Mouse (Mus musculus): ENCODE results near the gene Ccdc36. TPM values are rescaled to one million over a fixed set of nuclear protein-coding genes. Genes with fewer than 3 reads are reported as not detected.
A peak's percentile ranks its signal among the peaks of the same experiment; 100 is the strongest.

The Ccdc36 gene
- polyA plus RNA-seq, 1 experiment from 2014 or later, result 1.1 TPM

DNA sequence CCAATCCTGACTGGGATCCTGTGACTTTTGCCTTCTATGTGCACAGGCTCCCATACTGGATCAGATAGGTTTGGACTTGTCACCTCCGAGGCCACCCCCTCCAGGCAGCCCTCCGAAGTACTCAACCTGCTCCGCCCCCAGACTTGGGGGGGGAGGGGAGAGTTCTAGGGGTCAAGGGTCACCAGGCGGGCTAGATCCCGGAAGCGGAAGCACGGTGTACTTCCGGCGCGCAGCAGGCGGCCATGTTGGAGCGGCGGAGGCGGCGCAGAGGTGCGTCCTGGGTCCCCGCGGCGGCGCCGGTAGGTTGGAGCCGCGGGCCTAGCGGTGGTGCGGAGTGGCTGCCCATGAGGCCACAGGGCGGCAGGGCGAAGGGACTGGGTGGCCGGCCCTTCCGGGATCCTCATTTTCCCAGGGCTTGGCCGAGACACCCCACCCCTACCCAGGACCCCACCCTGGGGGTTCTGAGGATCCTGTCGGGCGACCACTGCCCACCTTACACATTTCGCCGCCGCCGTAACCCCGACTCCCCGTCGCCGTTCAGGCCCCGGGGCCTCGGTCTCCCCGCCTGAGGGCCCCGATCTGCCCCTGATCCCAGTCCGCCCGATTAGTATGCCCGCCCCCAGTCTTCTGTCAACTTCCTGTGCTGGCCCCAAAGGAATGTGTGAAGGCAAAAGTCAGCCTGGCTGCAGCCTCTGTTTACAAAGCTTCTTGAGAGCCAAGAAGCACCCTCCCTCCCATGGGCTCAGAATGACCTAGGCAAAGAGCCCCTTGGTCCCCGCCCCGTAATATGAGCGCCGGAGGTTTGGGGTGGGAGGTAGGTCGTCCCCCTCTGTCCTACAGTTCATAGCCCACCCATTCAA lies 32.3 kb upstream of the Ccdc36 start, which contains the start of gene Ccdc71:
Gene Ccdc71 (plus strand): TSS at position 209 of the 860 bp plus-strand sequence.
- WGBS (ENCODE audit: insufficient replicate concordance), result under 1% methylated on average over 49 of the region's 52 CpGs
- peak; percentile 72 for ATAC-seq (replicated peaks; ENCODE audit: insufficient number of reproducible peaks, low FRiP score, low TSS enrichment)
- H3K9ac ChIP-seq (ENCODE audit: low read depth, low read length), result peak within 1 kb of the TSS; percentile 95
- H3K27ac ChIP-seq (ENCODE audit: low read depth, low read length), result peak within 1 kb of the TSS; percentile 94
- peaks cover 19% of the 10 kb centered on the region for H3K36me3 ChIP-seq (ENCODE audit: control insufficient read depth, insufficient read depth, low read length)
- H3K4me3 ChIP-seq (ENCODE audit: low read depth, low read length), result peak within 1 kb of the TSS; percentile 95
- H3K9me3 ChIP-seq (replicated peaks; ENCODE audit: control insufficient read depth, low read length), result no peaks in the 10 kb centered on the region
- peak within 1 kb of the TSS; percentile 94 for H3K4me2 ChIP-seq
- peaks cover 16% of the 10 kb centered on the region for H3K4me1 ChIP-seq (ENCODE audit: control insufficient read depth, insufficient read depth, low read length)
- H3K27me3 ChIP-seq (ENCODE audit: control insufficient read depth, insufficient read depth, low read length), result no peaks in the 10 kb centered on the region

DNA sequence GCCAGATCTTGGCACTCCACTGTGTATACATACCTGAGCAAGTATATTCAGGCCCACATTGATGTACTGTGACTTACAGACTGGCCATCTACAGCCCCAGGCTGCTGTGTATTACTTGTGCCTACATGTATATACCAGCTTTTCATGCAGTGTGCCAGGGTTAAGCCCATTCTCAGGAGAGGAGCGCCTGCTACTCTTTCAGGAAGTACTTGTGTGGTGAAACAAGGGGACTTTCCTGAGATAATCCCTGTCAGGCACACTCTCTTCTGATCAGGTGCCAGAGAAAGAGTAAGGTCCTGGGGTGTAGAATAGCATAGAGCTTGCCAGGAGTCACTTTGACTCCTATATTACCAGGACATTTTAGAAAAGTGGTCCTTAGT lies 31.6 kb upstream of the Ccdc36 start:
- H3K27me3 ChIP-seq (ENCODE audit: control insufficient read depth, insufficient read depth, low read length), result no peaks in the 10 kb centered on the region
- H3K4me2 ChIP-seq, result peak overlapping the region; percentile 94
- no peaks in the 10 kb centered on the region for H3K9me3 ChIP-seq (replicated peaks; ENCODE audit: control insufficient read depth, low read length)
- peak overlapping the region; percentile 95 for H3K4me3 ChIP-seq (ENCODE audit: low read depth, low read length)
- peaks cover 14% of the 10 kb centered on the region for H3K36me3 ChIP-seq (ENCODE audit: control insufficient read depth, insufficient read depth, low read length)
- peaks cover 16% of the 10 kb centered on the region for H3K4me1 ChIP-seq (ENCODE audit: control insufficient read depth, insufficient read depth, low read length)
- H3K27ac ChIP-seq (ENCODE audit: low read depth, low read length), result peak overlapping the region; percentile 94
- 83% methylated on average over 1 of the region's 1 CpGs for WGBS (ENCODE audit: insufficient replicate concordance)
- H3K9ac ChIP-seq (ENCODE audit: low read depth, low read length), result peak overlapping the region; percentile 95
- ATAC-seq (replicated peaks; ENCODE audit: insufficient number of reproducible peaks, low FRiP score, low TSS enrichment), result no peak

DNA sequence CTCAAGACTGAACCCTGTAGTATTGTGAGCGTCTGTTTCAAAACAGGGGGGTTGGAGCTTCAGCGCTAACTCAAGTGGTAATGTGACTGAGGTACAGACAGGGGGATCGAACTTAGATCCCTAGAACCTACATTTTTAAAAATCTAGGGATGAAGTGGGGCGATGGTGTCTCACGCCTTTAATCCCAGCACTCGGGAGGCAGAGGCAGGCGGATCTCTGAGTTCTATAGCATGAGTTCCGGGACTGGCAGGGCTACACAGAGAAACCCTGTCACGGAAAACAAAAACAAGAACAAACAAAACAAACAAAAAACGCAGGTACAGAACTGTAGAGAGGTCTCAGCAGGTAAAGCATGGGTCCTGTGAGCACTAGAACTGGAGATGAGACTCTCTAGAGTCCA lies 28.7 kb upstream of the Ccdc36 start:
- no peak for ATAC-seq (replicated peaks; ENCODE audit: insufficient number of reproducible peaks, low FRiP score, low TSS enrichment)
- Histone ChIP-seq H3K4me3 (ENCODE audit: low read depth, low read length) (no peak overlapping the region), H3K9me3 (replicated peaks; ENCODE audit: control insufficient read depth, low read length) (no peaks in the 10 kb centered on the region), H3K36me3 (ENCODE audit: control insufficient read depth, insufficient read depth, low read length) (no peaks in the 10 kb centered on the region), H3K4me2 (no peak overlapping the region), H3K27me3 (ENCODE audit: control insufficient read depth, insufficient read depth, low read length) (no peaks in the 10 kb centered on the region), H3K27ac (ENCODE audit: low read depth, low read length) (no peak overlapping the region), H3K4me1 (ENCODE audit: control insufficient read depth, insufficient read depth, low read length) (peaks cover 20% of the 10 kb centered on the region), H3K9ac (ENCODE audit: low read depth, low read length) (no peak overlapping the region)
- WGBS (ENCODE audit: insufficient replicate concordance), result 83% methylated on average over 10 of the region's 10 CpGs

DNA sequence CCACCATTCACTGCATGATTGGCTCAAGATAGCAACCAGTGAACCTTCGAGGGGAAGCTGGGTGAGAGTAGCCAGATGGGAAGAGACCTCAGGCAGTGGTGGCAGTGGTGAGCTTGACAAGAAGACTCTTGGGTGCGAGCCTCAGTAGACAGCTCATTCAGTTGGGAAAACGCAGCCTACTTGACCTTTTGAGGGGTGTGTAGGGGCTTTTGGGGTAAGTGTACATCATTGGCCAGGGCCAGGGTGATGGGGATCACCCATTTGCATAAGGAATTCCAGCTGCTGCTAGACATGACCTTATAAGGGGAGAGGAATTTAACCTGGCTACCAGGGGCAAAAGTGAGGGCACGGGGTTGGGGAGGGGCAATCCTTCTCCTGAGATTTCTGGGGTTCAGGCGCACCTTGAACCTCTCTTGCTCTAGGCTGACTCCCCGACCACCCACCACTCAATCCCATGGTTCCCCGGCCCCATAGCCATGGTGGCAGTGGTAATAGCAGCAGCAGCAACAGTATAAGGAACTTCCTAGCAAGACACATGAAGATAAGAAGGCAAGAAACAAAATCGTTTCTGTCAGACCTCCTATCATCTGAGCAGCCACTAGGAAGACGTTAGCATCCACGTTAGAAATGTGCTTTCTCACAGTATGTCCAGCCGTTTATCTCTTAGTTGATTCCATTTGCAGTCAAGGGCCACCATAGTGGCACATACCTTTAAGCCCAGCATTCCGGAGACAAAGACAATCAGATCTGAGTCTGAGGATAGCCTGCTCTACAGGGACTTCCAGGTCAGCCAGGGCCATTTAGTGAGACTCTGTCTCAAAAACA lies 27.7 kb upstream of the Ccdc36 start:
- Histone ChIP-seq H3K4me2 (no peak overlapping the region), H3K9me3 (replicated peaks; ENCODE audit: control insufficient read depth, low read length) (no peaks in the 10 kb centered on the region), H3K4me3 (ENCODE audit: low read depth, low read length) (no peak overlapping the region), H3K4me1 (ENCODE audit: control insufficient read depth, insufficient read depth, low read length) (peaks cover 18% of the 10 kb centered on the region), H3K27me3 (ENCODE audit: control insufficient read depth, insufficient read depth, low read length) (no peaks in the 10 kb centered on the region), H3K36me3 (ENCODE audit: control insufficient read depth, insufficient read depth, low read length) (no peaks in the 10 kb centered on the region), H3K27ac (ENCODE audit: low read depth, low read length) (no peak overlapping the region), H3K9ac (ENCODE audit: low read depth, low read length) (no peak overlapping the region)
- 63% methylated on average over 12 of the region's 12 CpGs for WGBS (ENCODE audit: insufficient replicate concordance)
- no peak for ATAC-seq (replicated peaks; ENCODE audit: insufficient number of reproducible peaks, low FRiP score, low TSS enrichment)

DNA sequence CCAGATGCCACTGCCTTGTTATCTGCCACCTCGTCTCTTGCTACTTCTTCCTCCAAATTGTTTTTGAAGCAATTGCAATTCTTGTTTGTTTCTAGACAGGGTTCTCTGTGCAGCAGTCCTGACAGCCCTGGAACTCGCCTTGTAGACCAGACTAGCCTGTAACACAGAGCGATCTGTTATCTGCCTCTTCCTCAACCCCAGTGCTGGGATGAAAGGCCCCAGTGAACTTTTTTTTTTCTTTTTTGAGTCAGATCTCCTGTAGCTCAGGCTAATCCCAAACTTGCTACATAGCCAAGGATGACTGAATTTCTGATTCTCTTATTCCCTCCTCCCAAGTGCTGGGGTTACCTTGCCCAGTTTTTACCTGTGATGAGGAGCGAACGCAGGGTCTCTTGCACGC lies 26.1 kb upstream of the Ccdc36 start:
- Histone ChIP-seq H3K9me3 (replicated peaks; ENCODE audit: control insufficient read depth, low read length) (no peaks in the 10 kb centered on the region), H3K4me3 (ENCODE audit: low read depth, low read length) (no peak overlapping the region), H3K27me3 (ENCODE audit: control insufficient read depth, insufficient read depth, low read length) (no peaks in the 10 kb centered on the region), H3K36me3 (ENCODE audit: control insufficient read depth, insufficient read depth, low read length) (no peaks in the 10 kb centered on the region; the same call in 1 of the 2 replicates), H3K27ac (ENCODE audit: low read depth, low read length) (no peak overlapping the region), H3K4me2 (no peak overlapping the region), H3K9ac (ENCODE audit: low read depth, low read length) (no peak overlapping the region), H3K4me1 (ENCODE audit: control insufficient read depth, insufficient read depth, low read length) (peaks cover 33% of the 10 kb centered on the region)
- WGBS (ENCODE audit: insufficient replicate concordance), result 74% methylated on average over 6 of the region's 6 CpGs
- ATAC-seq (replicated peaks; ENCODE audit: insufficient number of reproducible peaks, low FRiP score, low TSS enrichment), result no peak

DNA sequence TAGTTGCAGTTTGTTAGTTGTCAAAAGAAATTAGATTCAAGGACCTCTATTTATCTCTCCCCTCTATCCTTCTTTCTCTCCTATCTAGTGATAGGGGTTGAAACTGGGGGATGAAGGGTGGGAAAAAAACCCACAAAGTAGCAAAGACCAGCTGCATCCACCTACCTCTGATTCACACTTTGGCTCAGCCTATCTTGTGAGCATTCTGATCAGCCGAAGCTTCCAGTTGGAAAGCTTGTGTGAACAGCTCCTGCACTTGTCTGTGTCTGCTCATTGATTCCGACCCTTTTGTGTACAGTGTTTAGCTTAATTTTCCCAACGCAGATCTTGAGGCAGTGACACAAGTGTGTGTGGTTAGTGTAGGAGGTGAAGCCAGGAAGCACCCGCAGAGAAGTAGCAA lies 25.2 kb upstream of the Ccdc36 start:
- Histone ChIP-seq H3K27me3 (ENCODE audit: control insufficient read depth, insufficient read depth, low read length) (no peaks in the 10 kb centered on the region), H3K36me3 (ENCODE audit: control insufficient read depth, insufficient read depth, low read length) (no peaks in the 10 kb centered on the region; the same call in 1 of the 2 replicates), H3K4me2 (no peak overlapping the region), H3K9ac (ENCODE audit: low read depth, low read length) (no peak overlapping the region), H3K27ac (ENCODE audit: low read depth, low read length) (peak overlapping the region; percentile 95), H3K4me1 (ENCODE audit: control insufficient read depth, insufficient read depth, low read length) (peaks cover 42% of the 10 kb centered on the region), H3K9me3 (replicated peaks; ENCODE audit: control insufficient read depth, low read length) (no peaks in the 10 kb centered on the region), H3K4me3 (ENCODE audit: low read depth, low read length) (no peak overlapping the region)
- 70% methylated on average over 4 of the region's 4 CpGs for WGBS (ENCODE audit: insufficient replicate concordance)
- no peak for ATAC-seq (replicated peaks; ENCODE audit: insufficient number of reproducible peaks, low FRiP score, low TSS enrichment)

DNA sequence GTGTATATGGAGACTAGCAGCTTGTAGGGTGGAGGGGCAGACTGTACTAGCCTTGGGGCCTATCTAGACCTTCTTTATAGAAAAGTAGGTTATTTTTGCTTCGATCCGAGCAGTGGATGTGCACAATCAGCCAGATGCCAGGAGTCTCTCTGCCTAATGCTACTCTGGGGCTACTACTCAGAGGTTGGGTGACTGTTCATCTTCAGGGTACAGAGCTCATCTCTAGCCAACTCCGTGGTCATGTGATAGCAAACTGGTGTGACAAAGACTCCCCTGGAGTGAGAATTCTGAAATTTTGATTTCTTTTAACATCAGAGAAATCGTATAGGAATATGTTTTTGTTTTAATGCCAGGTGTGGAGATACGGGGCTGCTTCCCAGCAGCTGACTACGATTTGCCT lies 24.6 kb upstream of the Ccdc36 start:
- no peaks in the 10 kb centered on the region for H3K9me3 ChIP-seq (replicated peaks; ENCODE audit: control insufficient read depth, low read length)
- 44% methylated on average over 6 of the region's 6 CpGs for WGBS (ENCODE audit: insufficient replicate concordance)
- peak overlapping the region; percentile 95 for H3K27ac ChIP-seq (ENCODE audit: low read depth, low read length)
- H3K4me1 ChIP-seq (ENCODE audit: control insufficient read depth, insufficient read depth, low read length), result peaks cover 42% of the 10 kb centered on the region
- peak overlapping the region; percentile 60 for H3K4me3 ChIP-seq (ENCODE audit: low read depth, low read length)
- H3K36me3 ChIP-seq (ENCODE audit: control insufficient read depth, insufficient read depth, low read length), result peaks cover under 1% of the 10 kb centered on the region; the same call in 1 of the 2 replicates
- no peaks in the 10 kb centered on the region for H3K27me3 ChIP-seq (ENCODE audit: control insufficient read depth, insufficient read depth, low read length)
- ATAC-seq (replicated peaks; ENCODE audit: insufficient number of reproducible peaks, low FRiP score, low TSS enrichment), result no peak
- peak overlapping the region; percentile 89 for H3K4me2 ChIP-seq
- H3K9ac ChIP-seq (ENCODE audit: low read depth, low read length), result peak overlapping the region; percentile 78; the same call in 1 of the 2 replicates

DNA sequence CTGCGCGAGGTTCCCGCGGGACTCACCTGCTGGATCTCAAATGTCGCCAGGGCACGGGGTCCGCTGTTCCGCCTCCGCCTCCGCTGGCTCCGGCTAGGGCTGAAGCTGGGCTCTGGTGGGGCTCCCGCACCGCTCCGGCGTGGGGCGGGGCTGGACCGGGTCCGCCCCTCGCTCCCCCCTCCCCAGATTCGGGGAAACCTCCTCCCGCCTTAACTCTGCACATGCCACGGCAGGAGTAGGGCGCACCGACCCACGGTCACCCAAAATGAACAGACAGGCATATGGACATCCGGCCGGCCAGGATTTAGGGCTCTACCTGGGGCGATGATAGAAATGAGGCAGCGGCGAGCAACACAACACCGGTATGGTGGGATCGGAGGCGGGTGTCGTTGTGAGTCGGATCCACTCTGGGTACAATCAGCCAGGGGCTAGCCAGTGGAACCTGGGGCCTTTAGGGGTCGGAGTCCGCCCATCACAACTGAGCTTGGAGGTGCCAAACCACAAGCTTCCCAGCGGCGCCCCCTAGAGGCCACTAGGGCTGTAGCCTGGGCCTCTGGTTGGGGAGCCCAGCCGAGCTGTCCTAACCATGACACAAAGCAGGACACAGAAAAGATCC lies 24.1 kb upstream of the Ccdc36 start:
- peak; percentile 65 for ATAC-seq (replicated peaks; ENCODE audit: insufficient number of reproducible peaks, low FRiP score, low TSS enrichment)
- Histone ChIP-seq H3K4me3 (ENCODE audit: low read depth, low read length) (peak overlapping the region; percentile 60), H3K4me2 (peak overlapping the region; percentile 89), H3K9ac (ENCODE audit: low read depth, low read length) (peak overlapping the region; percentile 78), H3K9me3 (replicated peaks; ENCODE audit: control insufficient read depth, low read length) (no peaks in the 10 kb centered on the region), H3K27ac (ENCODE audit: low read depth, low read length) (peak overlapping the region; percentile 95), H3K4me1 (ENCODE audit: control insufficient read depth, insufficient read depth, low read length) (peaks cover 42% of the 10 kb centered on the region), H3K27me3 (ENCODE audit: control insufficient read depth, insufficient read depth, low read length) (no peaks in the 10 kb centered on the region), H3K36me3 (ENCODE audit: control insufficient read depth, insufficient read depth, low read length) (peaks cover 4% of the 10 kb centered on the region; the same call in 1 of the 2 replicates)
- WGBS (ENCODE audit: insufficient replicate concordance), result under 1% methylated on average over 40 of the region's 40 CpGs

All from heart, embryonic 11.5 days (tissue).